Comparison of ENCODE assay signal across 7 mouse cellular contexts in genomic region chr7:62463007-62463877, GRCm38 (mm10). TPM values are rescaled to one million over a fixed set of nuclear protein-coding genes. Genes with fewer than 3 reads are reported as not detected.
A peak's percentile ranks its signal among the peaks of the same experiment; 100 is the strongest.
DNase-seq lines count a peak whose midpoint lies in the region; ATAC-seq lines count a peak whose summit lies in the region.

No protein-coding gene starts in this region.

- ATAC-seq in common myeloid progenitor, adult 5-6 weeks (replicated peaks; ENCODE audit: low read depth, poor library complexity, severe bottlenecking) = peak; percentile 24; the same call in 1 of the 2 replicates
- ATAC-seq in intestine, embryonic 16.5 days = peak; percentile 41
- ATAC-seq in stomach, embryonic 15.5 days (ENCODE audit: insufficient read depth, low FRiP score, low read depth) = peak; percentile 27; the same call in 1 of the 2 replicates

- no peaks in the 10 kb centered on the region for H3K27me3 ChIP-seq in intestine, embryonic 16.5 days (replicated peaks; ENCODE audit: control insufficient read depth, insufficient read depth, low read length)
- H3K27me3 ChIP-seq in stomach, embryonic 15.5 days (replicated peaks) = no peaks in the 10 kb centered on the region

- intact Hi-C loops in gastrocnemius, postnatal 36 days (cut with DNase I) = no loop called here

- H3K9ac ChIP-seq in intestine, embryonic 16.5 days (ENCODE audit: low read depth, low read length) = peak overlapping the region; percentile 78
- H3K9ac ChIP-seq in stomach, embryonic 15.5 days = peak overlapping the region; percentile 52

- H3K4me3 ChIP-seq in intestine, embryonic 16.5 days (ENCODE audit: low read length) = peak overlapping the region; percentile 61
- H3K4me3 ChIP-seq in stomach, embryonic 15.5 days (replicated peaks) = peak overlapping the region; percentile 55

- H3K9me3 ChIP-seq in intestine, embryonic 16.5 days (ENCODE audit: control insufficient read depth, low read length) = peaks cover 2% of the 10 kb centered on the region; the same call in 1 of the 2 replicates
- H3K9me3 ChIP-seq in stomach, embryonic 15.5 days = no peaks in the 10 kb centered on the region

- peak overlapping the region; percentile 72 for H3K4me2 ChIP-seq in intestine, embryonic 16.5 days (ENCODE audit: low read depth, low read length)
- H3K4me2 ChIP-seq in stomach, embryonic 15.5 days = peak overlapping the region; percentile 59

- H3K27ac ChIP-seq in intestine, embryonic 16.5 days (ENCODE audit: low read length) = peak overlapping the region; percentile 92
- H3K27ac ChIP-seq in stomach, embryonic 15.5 days = peak overlapping the region; percentile 88

- H3K36me3 ChIP-seq in intestine, embryonic 16.5 days (ENCODE audit: control insufficient read depth, insufficient read depth, low read length) = no peaks in the 10 kb centered on the region
- no peaks in the 10 kb centered on the region for H3K36me3 ChIP-seq in stomach, embryonic 15.5 days

- 24% methylated on average over 55 of the region's 55 CpGs for WGBS in intestine, embryonic 16.5 days
- 24% methylated on average over 55 of the region's 55 CpGs for WGBS in stomach, embryonic 15.5 days

- H3K4me1 ChIP-seq in intestine, embryonic 16.5 days (ENCODE audit: control insufficient read depth, insufficient read depth, low read length) = no peaks in the 10 kb centered on the region
- no peaks in the 10 kb centered on the region for H3K4me1 ChIP-seq in stomach, embryonic 15.5 days

- peak; percentile 3 for DNase-seq in ovary, postnatal 10 days (ENCODE audit: low spot score)
- DNase-seq in ovary, postnatal 36 days (ENCODE audit: low spot score) = no peak
- peak; percentile 4 to 25 for DNase-seq in gastrocnemius, postnatal 36 days
- peak; percentile 10 for DNase-seq in lung, postnatal 10 days

RNA-seq across cellular contexts. Expression of gene Peg12, which starts 1.1 kb away (rescaled TPM):
- total RNA-seq in common myeloid progenitor, adult 5-6 weeks (2017) = 4.5 and 6.1 TPM in 2 replicates
- total RNA-seq in gastrocnemius, postnatal 36 days (2021) = under 1 TPM; 0.43 to 0.54 TPM
- 14.0 and 15.5 TPM in 2 replicates for polyA plus RNA-seq in intestine, embryonic 16.5 days (2015; fragmentation: Nextera tagmentation; extraction: Ambion mirVana)
- 22.6 and 23.6 TPM in 2 replicates for polyA plus RNA-seq in stomach, embryonic 15.5 days (2015; fragmentation: Nextera tagmentation; extraction: Ambion mirVana)

RNA-seq across cellular contexts. Expression of gene Mkrn3, which starts 43.3 kb away (rescaled TPM):
- 0.53 and 1.0 TPM in 2 replicates for total RNA-seq in common myeloid progenitor, adult 5-6 weeks (2017)
- total RNA-seq in gastrocnemius, postnatal 36 days (2021) = under 1 TPM in 1 of 2 experiments, not detected in 1; 0.25 TPM
- 2.9 and 3.1 TPM in 2 replicates for polyA plus RNA-seq in intestine, embryonic 16.5 days (2015; fragmentation: Nextera tagmentation; extraction: Ambion mirVana)
- 4.6 and 5.3 TPM in 2 replicates for polyA plus RNA-seq in stomach, embryonic 15.5 days (2015; fragmentation: Nextera tagmentation; extraction: Ambion mirVana)
